14 mouse cellular contexts compared by ENCODE assay signal in genomic region chr3:53002076-53002475, GRCm38 (mm10).
"Had no signal": no experiment of that assay in that cellular context is flagged by ENCODE, and none has a peak within 500 bp of the region (broad histone marks: within the 10 kb centered on the region; RNA-seq: fewer than 3 reads in every experiment).

No protein-coding gene starts in this region.

- H3K4me2 ChIP-seq: limb, embryonic 12.5 days; liver, embryonic 11.5 days; liver, embryonic 15.5 days; midbrain, embryonic 11.5 days; midbrain, embryonic 15.5 days; neural tube, embryonic 12.5 days had no signal

- H3K9ac ChIP-seq: limb, embryonic 12.5 days; liver, embryonic 15.5 days; midbrain, embryonic 15.5 days; neural tube, embryonic 12.5 days had no signal

- ATAC-seq: hindbrain, embryonic 16.5 days; midbrain, embryonic 15.5 days had no signal

- H3K9me3 ChIP-seq: limb, embryonic 12.5 days; liver, embryonic 15.5 days; megakaryocyte, embryonic 14.5 days; midbrain, embryonic 15.5 days; neural tube, embryonic 12.5 days had no signal

- H3K27me3 ChIP-seq: limb, embryonic 12.5 days; liver, embryonic 15.5 days; megakaryocyte, embryonic 14.5 days; midbrain, embryonic 15.5 days; neural tube, embryonic 12.5 days had no signal

- H3K4me3 ChIP-seq: limb, embryonic 12.5 days; liver, embryonic 15.5 days; megakaryocyte, embryonic 14.5 days; midbrain, embryonic 15.5 days; neural tube, embryonic 12.5 days had no signal

- DNase-seq: kidney, adult 11 months; layer of hippocampus, adult 9-11 months; layer of hippocampus, postnatal 36 days; thymus, adult 2 months; thymus, postnatal 25 days had no signal

- H3K4me1 ChIP-seq: liver, embryonic 15.5 days; midbrain, embryonic 15.5 days; neural tube, embryonic 12.5 days had no signal

- H3K27ac ChIP-seq: limb, embryonic 12.5 days; liver, embryonic 15.5 days; macrophage; midbrain, embryonic 15.5 days; neural tube, embryonic 12.5 days had no signal
